Mouse (Mus musculus) cerebellum, postnatal 25 days (tissue): ENCODE measurements around the gene Sfrp2.

Experiments
- DNase-seq, 2 experiments: peaks; one replicate each; pipeline ENCODE4 v3.0.0; 2021; ENCODE audit warnings: mixed read lengths in 2 of 2

The Sfrp2 gene

DNA sequence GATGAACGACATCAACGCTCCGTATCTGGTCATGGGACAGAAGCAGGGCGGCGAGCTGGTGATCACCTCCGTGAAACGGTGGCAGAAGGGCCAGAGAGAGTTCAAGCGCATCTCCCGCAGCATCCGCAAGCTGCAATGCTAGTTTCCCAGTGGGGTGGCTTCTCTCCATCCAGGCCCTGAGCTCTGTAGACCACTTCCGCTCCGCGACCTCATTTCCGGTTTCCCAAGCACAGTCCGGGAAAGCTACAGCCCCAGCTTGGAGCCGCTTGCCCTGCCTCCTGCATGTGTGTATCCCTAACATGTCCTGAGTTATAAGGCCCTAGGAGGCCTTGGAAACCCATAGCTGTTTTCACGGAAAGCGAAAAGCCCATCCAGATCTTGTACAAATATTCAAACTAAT is 7.2 kb downstream of the Sfrp2 start:
- no peak for DNase-seq

GRCm38 (mm10) chr3:83775403-83775802 is 9.3 kb downstream of the Sfrp2 start:
- DNase-seq: no peak

GRCm38 (mm10) chr3:83781460-83782222 is 15.5 kb downstream of the Sfrp2 start:
- no peak for DNase-seq

GRCm38 (mm10) chr3:83783716-83784469 is 17.8 kb downstream of the Sfrp2 start:
- DNase-seq: no peak

GRCm38 (mm10) chr3:83784726-83785125 is 18.6 kb downstream of the Sfrp2 start:
- no peak for DNase-seq

DNA sequence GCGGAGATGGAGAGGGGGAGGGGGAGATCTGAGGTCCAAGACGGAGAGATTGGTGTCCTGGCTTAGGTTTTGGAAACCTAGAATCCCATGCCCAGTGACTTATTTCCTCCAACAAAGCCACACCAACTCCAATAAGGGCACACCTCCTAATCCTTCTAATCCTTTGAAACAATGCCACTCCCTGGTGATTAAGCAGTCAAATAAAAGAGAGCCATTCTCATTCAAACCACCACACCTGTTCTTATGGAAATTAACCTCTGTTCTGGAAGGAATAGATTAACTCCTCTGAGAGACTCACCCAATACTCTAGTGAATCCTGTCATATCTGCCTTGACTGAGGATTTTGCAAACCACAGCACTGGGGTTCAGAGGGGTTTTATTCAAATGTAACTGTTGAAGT is 21.0 kb downstream of the Sfrp2 start:
- DNase-seq: no peak

DNA sequence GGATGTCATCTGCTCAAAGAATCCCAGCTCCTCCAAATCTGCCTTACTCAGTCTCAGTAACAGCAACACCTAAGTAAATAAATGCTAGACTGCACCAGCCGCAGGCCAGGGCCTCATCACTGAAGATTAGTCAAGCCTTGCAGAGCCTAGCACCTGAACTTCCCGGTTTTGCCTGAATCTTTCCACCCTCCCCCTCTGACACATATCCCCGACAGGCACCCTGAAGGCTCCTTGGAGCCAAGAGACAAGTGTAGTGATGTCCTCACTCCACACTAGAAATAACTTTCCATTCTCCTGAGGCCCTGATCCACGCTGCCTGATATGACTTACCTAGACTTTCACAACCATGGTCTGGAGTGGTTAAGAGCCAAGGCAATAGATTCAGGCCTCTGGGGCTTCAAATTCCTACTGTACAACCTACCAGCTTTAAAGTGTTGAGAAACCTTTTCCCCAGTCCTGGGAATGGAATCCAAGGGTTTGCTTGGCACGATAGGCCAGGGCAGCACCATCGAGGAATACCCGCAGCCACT is 21.7 kb downstream of the Sfrp2 start:
- no peak for DNase-seq

DNA sequence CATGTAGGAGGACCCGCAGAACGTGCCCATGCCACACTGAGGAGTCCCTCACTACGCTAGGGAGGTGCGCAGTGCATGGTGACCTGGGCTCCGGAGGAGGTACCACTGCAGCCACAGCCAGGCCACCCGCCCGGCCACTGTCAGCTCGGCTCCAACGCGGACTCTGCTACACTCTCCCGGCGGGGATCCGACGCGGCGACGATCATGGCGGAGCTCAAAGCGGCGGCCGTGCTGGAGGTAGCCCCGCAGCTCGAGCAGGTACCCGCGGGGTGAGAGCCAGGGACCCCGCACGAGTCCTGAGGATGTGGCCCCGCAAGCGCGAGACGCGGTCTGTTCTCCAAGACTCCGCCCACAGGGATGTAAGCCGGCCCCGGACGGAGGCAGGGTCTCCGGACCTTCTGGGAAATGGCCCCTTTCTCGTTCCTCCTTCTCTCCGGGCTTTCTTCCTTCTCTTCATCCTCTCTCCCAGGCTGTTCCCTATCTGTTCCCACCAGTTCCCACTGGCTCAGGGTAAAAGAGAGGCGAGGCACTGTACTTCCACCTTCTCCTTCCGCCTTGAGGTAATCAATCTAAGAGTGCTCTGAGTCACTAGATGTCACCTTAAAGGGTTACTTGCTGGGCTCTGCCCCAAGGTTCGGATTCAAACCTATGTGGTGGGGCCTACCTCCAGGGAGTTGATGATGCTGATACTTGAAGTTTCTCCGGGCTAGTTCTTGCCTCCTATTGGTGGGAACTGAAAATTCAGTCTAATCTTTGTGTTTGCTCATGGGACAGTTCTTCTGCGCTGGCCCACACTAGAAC is 23.7 kb downstream of the Sfrp2 start:
- DNase-seq: peak; percentile 18 to 53

GRCm38 (mm10) chr3:83791444-83791843 is 25.3 kb downstream of the Sfrp2 start:
- DNase-seq: no peak

DNA sequence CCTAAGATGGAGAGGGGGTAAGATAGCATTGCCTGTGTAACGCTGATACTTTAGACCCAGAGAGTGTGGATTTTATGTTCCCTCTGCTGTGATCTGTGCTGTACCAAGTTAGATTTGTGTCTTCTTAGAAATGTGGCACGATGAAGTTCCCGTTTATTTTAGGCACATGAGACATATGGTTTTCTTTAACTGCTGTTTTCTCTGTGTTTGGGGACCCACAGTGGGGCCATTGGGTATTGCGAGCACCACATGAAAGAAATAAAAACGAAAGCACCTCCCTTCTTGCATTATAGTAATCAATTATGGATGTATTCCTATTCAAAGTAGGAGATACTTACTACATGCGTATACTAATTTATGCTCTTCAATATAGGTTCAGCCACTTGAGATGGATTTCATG is 31.0 kb downstream of the Sfrp2 start:
- DNase-seq: no peak

DNA sequence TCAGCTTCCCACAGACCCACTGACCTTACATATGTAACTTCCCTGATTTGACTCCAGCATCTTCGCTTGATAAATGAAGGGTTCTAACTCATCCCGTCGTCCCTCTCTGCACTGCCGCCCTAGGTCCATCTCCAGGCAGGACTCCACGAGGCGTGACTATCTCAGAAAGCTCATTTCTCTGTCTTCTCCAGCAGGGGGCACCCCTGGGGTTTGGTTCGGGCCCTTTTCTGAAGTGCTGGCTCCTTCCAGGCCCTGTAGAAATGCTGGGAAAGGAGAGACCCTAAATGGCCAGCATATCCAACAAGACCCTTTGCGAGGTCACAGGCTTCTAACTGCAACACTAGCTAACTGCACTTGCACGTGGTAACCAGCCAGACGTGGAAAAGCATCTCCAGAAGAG is 31.7 kb downstream of the Sfrp2 start:
- peak; percentile 39 to 62 for DNase-seq

GRCm38 (mm10) chr3:83799486-83799885 is 33.4 kb downstream of the Sfrp2 start:
- DNase-seq: no peak

DNA sequence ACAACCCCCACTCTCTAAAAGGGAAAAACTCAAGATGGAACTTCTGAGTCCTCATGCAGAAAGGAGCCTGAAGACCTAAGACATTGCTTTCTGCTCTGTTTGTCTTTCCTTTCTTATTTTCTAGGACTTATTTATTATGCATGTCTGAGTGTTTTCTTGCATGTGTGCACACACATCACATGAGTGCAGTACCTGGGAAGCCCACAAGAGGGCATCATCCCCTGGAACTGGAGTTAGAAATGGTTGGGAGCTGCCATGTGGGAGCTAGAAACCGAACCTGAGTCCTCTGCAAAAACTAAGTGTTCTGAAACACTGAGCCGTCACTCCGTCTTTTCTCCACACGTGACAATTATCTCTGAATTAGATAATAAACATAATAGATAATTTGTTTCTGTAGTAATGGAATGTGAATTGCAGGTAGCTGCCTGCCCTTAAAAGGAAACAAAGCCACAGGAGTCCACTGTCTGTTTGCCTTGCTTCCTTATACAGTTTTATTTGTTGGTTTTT is 35.6 kb downstream of the Sfrp2 start:
- no peak for DNase-seq

- no peak for DNase-seq
These were observed 42.4 kb downstream of the Sfrp2 start for GRCm38 (mm10) chr3:83808483-83808882.

GRCm38 (mm10) chr3:83811987-83812386 is 45.9 kb downstream of the Sfrp2 start:
- DNase-seq: no peak

GRCm38 (mm10) chr3:83812863-83813262 is 46.7 kb downstream of the Sfrp2 start:
- no peak for DNase-seq

- no peak for DNase-seq
These were observed 50.3 kb downstream of the Sfrp2 start for GRCm38 (mm10) chr3:83816372-83816925.

- no peak for DNase-seq
These were observed 57.7 kb downstream of the Sfrp2 start for GRCm38 (mm10) chr3:83823774-83824173.
